Mouse (Mus musculus): ENCODE measurements around the gene Camta1. TPM values are rescaled to one million over a fixed set of nuclear protein-coding genes. Genes with fewer than 3 reads are reported as not detected.

The Camta1 gene
- polyA plus RNA-seq, 1 experiment from 2014 or later: 66.4 TPM

DNA sequence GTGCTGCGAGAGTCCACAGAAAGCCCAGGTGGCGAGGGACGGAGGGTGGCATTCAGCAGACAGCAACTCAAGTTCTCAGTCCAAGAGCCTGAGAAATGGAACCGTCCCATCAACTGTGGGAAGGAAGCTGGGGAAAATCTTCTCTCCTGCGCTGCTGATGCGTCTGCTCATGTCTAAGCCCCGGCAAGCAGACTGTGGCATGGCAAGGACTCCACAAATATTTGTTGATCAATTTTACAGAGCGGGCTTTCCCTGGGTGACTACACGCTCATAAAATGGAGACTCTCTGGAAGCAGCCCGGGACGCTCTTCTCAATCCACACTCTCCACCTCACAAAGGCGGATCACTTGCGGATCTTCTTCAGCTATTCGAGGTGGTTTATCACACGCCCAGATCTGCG, 446.3 kb downstream of the Camta1 start:
- H3K9ac ChIP-seq: no peak overlapping the region
- H3K27ac ChIP-seq: no peak overlapping the region
- no peak overlapping the region for H3K4me2 ChIP-seq
- H3K9me3 ChIP-seq: no peaks in the 10 kb centered on the region
- H3K36me3 ChIP-seq: no peaks in the 10 kb centered on the region
- WGBS: 89% methylated on average over 16 of the region's 16 CpGs
- H3K4me1 ChIP-seq: peaks cover 28% of the 10 kb centered on the region
- ATAC-seq (ENCODE audit: insufficient number of reproducible peaks, low FRiP score, low TSS enrichment, low read depth): no peak
- H3K27me3 ChIP-seq: peaks cover 27% of the 10 kb centered on the region
- no peak overlapping the region for H3K4me3 ChIP-seq

GRCm38 (mm10) chr4:151414952-151415351, 446.7 kb downstream of the Camta1 start:
- Histone ChIP-seq H3K27ac (no peak overlapping the region), H3K4me1 (peaks cover 28% of the 10 kb centered on the region)
- WGBS: 94% methylated on average over 7 of the region's 7 CpGs

DNA sequence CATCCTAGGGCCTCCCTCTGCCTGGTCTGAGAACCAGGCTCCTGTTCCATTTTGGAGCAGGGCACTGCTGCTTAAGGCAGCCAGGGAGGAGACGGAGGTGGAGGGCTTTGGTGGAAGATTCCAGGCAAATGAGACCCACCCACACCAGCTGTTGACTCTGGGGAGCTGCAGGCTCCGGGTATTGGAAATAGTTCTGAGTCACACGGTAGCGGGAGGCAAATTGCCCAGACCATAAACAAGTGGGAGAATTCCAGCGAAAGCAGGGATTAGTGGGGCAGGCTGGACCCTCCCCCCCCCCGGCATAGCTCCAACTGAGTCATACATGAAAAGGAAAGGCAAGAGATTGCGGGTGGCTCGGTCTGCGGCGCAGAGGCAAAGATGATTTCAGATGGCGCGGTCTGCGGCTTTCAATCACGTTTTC, 450.0 kb downstream of the Camta1 start:
- ATAC-seq (ENCODE audit: insufficient number of reproducible peaks, low FRiP score, low TSS enrichment, low read depth): peak; percentile 76
- peak overlapping the region; percentile 17 for H3K4me2 ChIP-seq
- no peaks in the 10 kb centered on the region for H3K9me3 ChIP-seq
- H3K27me3 ChIP-seq: peaks cover 27% of the 10 kb centered on the region
- H3K4me3 ChIP-seq: 0 out of 2 replicates have a peak overlapping the region, but pooled peaks have one; percentile 5
- WGBS: 10% methylated on average over 14 of the region's 14 CpGs
- peak overlapping the region; percentile 64 for H3K27ac ChIP-seq
- no peak overlapping the region for H3K9ac ChIP-seq
- no peaks in the 10 kb centered on the region for H3K36me3 ChIP-seq
- peaks cover 25% of the 10 kb centered on the region for H3K4me1 ChIP-seq

More at GRCm38 (mm10) chr4:151414952-151415351, 446.7 kb downstream of the Camta1 start:
- H3K9me3 ChIP-seq: no peaks in the 10 kb centered on the region
- H3K9ac ChIP-seq: no peak overlapping the region
- no peak overlapping the region for H3K4me2 ChIP-seq
- H3K4me3 ChIP-seq: no peak overlapping the region
- ATAC-seq (ENCODE audit: insufficient number of reproducible peaks, low FRiP score, low TSS enrichment, low read depth): no peak
- H3K36me3 ChIP-seq: no peaks in the 10 kb centered on the region
- peaks cover 26% of the 10 kb centered on the region for H3K27me3 ChIP-seq

DNA sequence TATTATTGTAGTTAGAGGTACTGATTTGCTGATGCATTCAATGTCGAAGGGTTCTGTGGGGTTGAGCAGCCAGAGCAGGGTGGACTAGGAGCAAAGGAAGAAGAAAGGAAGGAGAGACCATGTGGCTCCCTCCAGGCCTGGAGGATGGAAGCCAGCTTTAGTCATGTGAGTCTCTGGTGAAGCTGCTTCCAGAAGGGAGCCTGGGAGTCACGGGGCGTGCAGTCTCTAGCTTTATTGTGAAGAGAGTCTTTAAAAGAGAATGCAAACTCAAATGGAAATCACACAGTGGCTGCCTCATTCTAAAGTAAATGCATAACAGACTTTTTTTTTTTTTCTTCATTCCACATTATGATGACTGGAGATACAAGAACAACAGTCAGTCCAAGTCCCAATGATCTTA, 450.7 kb downstream of the Camta1 start:
- H3K9ac ChIP-seq: no peak overlapping the region
- H3K4me2 ChIP-seq: peak overlapping the region; percentile 17
- H3K4me1 ChIP-seq: peaks cover 25% of the 10 kb centered on the region
- H3K27me3 ChIP-seq: peaks cover 27% of the 10 kb centered on the region
- peak overlapping the region; percentile 64; the same call in 1 of the 2 replicates for H3K27ac ChIP-seq
- no peak overlapping the region for H3K4me3 ChIP-seq
- no peak for ATAC-seq (ENCODE audit: insufficient number of reproducible peaks, low FRiP score, low TSS enrichment, low read depth)
- no peaks in the 10 kb centered on the region for H3K36me3 ChIP-seq
- no peaks in the 10 kb centered on the region for H3K9me3 ChIP-seq
- 40% methylated on average over 3 of the region's 3 CpGs for WGBS

- H3K9ac ChIP-seq: no peak overlapping the region
- peaks cover 24% of the 10 kb centered on the region for H3K27me3 ChIP-seq
- no peak overlapping the region for H3K27ac ChIP-seq
- no peak overlapping the region for H3K4me3 ChIP-seq
- no peak for ATAC-seq (ENCODE audit: insufficient number of reproducible peaks, low FRiP score, low TSS enrichment, low read depth)
- WGBS: 67% methylated on average over 6 of the region's 6 CpGs
- peaks cover 25% of the 10 kb centered on the region for H3K4me1 ChIP-seq
- H3K36me3 ChIP-seq: no peaks in the 10 kb centered on the region
- H3K9me3 ChIP-seq: no peaks in the 10 kb centered on the region
- no peak overlapping the region for H3K4me2 ChIP-seq
Observed at GRCm38 (mm10) chr4:151409291-151409690, 452.4 kb downstream of the Camta1 start.

DNA sequence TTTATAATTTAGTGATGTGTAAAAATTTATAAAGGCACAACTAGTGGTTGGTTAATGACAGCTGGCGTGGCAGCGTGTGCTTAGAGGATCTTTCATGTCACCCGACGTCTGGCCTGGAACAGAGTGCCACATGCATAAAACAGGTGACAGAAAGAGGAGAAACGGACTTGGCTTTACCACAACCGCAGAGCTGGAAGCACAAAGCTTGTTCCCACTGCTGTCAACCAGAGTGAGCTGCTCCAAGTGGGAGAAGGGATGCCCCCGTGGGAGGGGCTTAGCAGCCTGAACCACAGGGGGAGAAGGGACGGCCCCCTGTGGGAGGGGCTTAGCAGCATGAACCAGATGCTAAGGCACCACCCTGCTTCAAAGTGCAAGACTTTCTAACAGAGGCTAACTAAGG, 452.9 kb downstream of the Camta1 start:
- WGBS: 36% methylated on average over 8 of the region's 8 CpGs
- H3K27ac ChIP-seq: no peak overlapping the region
- H3K9me3 ChIP-seq: no peaks in the 10 kb centered on the region
- peaks cover 25% of the 10 kb centered on the region for H3K4me1 ChIP-seq
- H3K27me3 ChIP-seq: peaks cover 22% of the 10 kb centered on the region
- no peak overlapping the region for H3K4me2 ChIP-seq
- no peak overlapping the region for H3K9ac ChIP-seq
- H3K4me3 ChIP-seq: no peak overlapping the region
- no peak for ATAC-seq (ENCODE audit: insufficient number of reproducible peaks, low FRiP score, low TSS enrichment, low read depth)
- H3K36me3 ChIP-seq: no peaks in the 10 kb centered on the region

GRCm38 (mm10) chr4:151408246-151408645, 453.4 kb downstream of the Camta1 start:
- Histone ChIP-seq H3K4me1 (peaks cover 25% of the 10 kb centered on the region), H3K36me3 (no peaks in the 10 kb centered on the region), H3K4me3 (no peak overlapping the region), H3K27me3 (peaks cover 16% of the 10 kb centered on the region), H3K27ac (no peak overlapping the region), H3K9me3 (no peaks in the 10 kb centered on the region), H3K9ac (no peak overlapping the region), H3K4me2 (no peak overlapping the region)
- WGBS: 75% methylated on average over 4 of the region's 4 CpGs
- no peak for ATAC-seq (ENCODE audit: insufficient number of reproducible peaks, low FRiP score, low TSS enrichment, low read depth)

DNA sequence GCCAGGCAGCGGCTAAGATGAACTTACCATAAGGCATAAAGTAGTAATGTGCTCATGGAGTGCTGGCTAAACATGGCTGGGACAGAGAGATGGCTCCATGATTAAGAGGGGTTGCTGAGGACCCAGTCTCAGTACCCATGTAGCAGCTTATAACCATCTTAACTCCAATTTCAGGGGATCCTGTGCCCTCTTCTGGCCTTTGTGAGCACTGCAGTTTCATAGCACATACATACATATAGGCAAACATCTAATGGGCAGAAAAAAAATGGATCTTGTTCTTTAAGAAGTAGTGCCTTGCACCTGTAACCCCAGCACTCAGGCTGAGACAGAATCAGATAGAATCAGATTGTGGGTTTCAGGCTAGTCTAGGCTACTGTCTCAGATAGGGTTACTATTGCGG, 454.5 kb downstream of the Camta1 start:
- Histone ChIP-seq H3K36me3 (no peaks in the 10 kb centered on the region), H3K4me2 (no peak overlapping the region), H3K27ac (no peak overlapping the region), H3K9me3 (no peaks in the 10 kb centered on the region), H3K4me1 (peaks cover 17% of the 10 kb centered on the region), H3K4me3 (no peak overlapping the region), H3K9ac (no peak overlapping the region), H3K27me3 (peaks cover 9% of the 10 kb centered on the region)
- 94% methylated on average over 2 of the region's 2 CpGs for WGBS
- ATAC-seq (ENCODE audit: insufficient number of reproducible peaks, low FRiP score, low TSS enrichment, low read depth): no peak

DNA sequence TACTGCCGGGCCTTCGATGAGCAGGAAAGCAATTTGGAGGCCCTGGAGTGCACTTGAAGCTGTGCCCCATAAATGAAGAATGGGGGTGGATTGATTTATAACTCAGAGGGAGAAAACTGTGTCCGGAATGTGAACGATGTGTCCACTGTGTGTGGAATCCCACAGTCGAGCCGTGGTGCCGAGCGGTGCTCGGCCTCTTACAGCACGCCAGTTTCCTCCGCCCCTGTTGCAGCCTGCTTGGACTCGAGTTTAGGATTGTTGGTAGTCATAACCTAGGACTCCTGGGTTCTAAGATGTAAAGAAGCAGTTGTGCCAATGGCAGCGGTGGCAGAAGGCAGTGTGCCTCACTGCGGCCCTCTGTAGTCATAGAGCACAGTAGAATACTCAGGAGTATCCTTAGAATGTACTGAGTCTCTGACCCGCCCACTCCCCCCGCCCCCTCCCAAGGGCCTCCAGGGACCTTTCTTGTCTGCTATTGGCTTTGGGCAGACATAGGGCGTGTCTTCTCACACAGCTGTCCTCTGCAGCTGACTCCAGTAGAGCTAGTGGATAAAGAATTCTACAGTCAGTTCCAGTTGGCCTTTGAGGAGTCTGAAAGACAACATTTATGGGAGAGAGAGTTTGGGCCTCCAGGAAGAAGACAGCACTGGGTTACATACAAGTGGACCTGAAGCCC, 457.0 kb downstream of the Camta1 start:
- 0 out of 2 replicates have a peak, but pooled peaks have one; percentile 64 for ATAC-seq (ENCODE audit: insufficient number of reproducible peaks, low FRiP score, low TSS enrichment, low read depth)
- H3K27me3 ChIP-seq: peaks cover 4% of the 10 kb centered on the region; the same call in 1 of the 2 replicates
- no peak overlapping the region for H3K4me3 ChIP-seq
- no peak overlapping the region for H3K9ac ChIP-seq
- 48% methylated on average over 17 of the region's 17 CpGs for WGBS
- no peaks in the 10 kb centered on the region for H3K9me3 ChIP-seq
- no peaks in the 10 kb centered on the region for H3K36me3 ChIP-seq
- 0 out of 2 replicates have a peak overlapping the region, but pooled peaks have one; percentile 29 for H3K27ac ChIP-seq
- H3K4me2 ChIP-seq: no peak overlapping the region
- peaks cover 7% of the 10 kb centered on the region; the same call in 1 of the 2 replicates for H3K4me1 ChIP-seq

DNA sequence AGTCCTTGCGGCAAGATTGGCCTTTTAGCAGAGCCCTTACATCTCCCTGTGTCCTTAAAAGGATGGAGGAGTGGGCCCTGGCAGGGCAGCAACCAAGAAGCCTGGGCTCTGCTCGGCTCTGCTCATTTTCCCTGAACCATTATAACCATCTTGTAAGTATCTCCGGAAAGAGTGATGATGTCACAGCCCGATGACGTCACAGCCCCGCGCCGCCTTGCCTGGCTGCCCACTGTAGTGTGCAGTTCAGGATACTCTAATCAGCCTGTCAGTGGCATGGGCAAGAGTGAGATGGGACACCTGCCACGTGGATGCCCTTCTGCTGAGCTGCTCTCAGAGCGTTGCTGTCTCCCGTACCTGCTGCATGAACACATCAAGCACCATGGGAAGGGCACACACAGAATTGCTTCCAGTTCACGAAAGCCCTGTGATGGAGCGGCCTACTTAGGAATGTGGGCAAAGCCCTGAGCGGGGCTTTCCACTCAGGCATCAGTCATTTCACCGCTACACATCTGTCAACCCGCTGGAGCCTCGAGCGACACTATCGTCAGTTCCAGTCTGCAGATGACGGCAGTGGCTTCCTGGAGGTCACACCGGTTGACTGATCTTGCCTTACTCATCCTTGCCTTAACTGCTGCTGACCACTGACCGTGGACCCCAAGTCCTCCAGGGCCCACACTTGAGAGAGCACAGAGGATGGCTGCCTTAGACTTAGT, 459.8 kb downstream of the Camta1 start:
- H3K4me3 ChIP-seq: no peak overlapping the region
- ATAC-seq (ENCODE audit: insufficient number of reproducible peaks, low FRiP score, low TSS enrichment, low read depth): no peak
- no peak overlapping the region for H3K9ac ChIP-seq
- H3K27ac ChIP-seq: no peak overlapping the region
- no peaks in the 10 kb centered on the region for H3K36me3 ChIP-seq
- no peaks in the 10 kb centered on the region; the same call in 1 of the 2 replicates for H3K4me1 ChIP-seq
- H3K4me2 ChIP-seq: no peak overlapping the region
- WGBS: 83% methylated on average over 22 of the region's 22 CpGs
- no peaks in the 10 kb centered on the region for H3K9me3 ChIP-seq
- no peaks in the 10 kb centered on the region; the same call in 1 of the 2 replicates for H3K27me3 ChIP-seq

- ATAC-seq (ENCODE audit: insufficient number of reproducible peaks, low FRiP score, low TSS enrichment, low read depth): no peak
- H3K4me1 ChIP-seq: no peaks in the 10 kb centered on the region
- H3K27ac ChIP-seq: no peak overlapping the region
- 75% methylated on average over 7 of the region's 7 CpGs for WGBS
- H3K4me3 ChIP-seq: no peak overlapping the region
- H3K9me3 ChIP-seq: no peaks in the 10 kb centered on the region
- no peaks in the 10 kb centered on the region for H3K36me3 ChIP-seq
- no peak overlapping the region for H3K4me2 ChIP-seq
- H3K27me3 ChIP-seq: no peaks in the 10 kb centered on the region
- H3K9ac ChIP-seq: no peak overlapping the region
Observed at GRCm38 (mm10) chr4:151396536-151396935, 465.1 kb downstream of the Camta1 start.

- Histone ChIP-seq H3K4me1 (peaks cover 20% of the 10 kb centered on the region), H3K27ac (no peak overlapping the region), H3K4me2 (no peak overlapping the region), H3K4me3 (no peak overlapping the region), H3K9ac (no peak overlapping the region), H3K9me3 (no peaks in the 10 kb centered on the region), H3K27me3 (peaks cover 33% of the 10 kb centered on the region), H3K36me3 (no peaks in the 10 kb centered on the region)
- 22% methylated on average over 11 of the region's 11 CpGs for WGBS
- no peak for ATAC-seq (ENCODE audit: insufficient number of reproducible peaks, low FRiP score, low TSS enrichment, low read depth)
Observed at GRCm38 (mm10) chr4:151389345-151389744, 472.3 kb downstream of the Camta1 start.

Data from limb, embryonic 15.5 days (tissue).